Mouse (Mus musculus) C2C12 (cell line): ENCODE results near the gene Smad5. TPM values are rescaled to one million over a fixed set of nuclear protein-coding genes. Genes with fewer than 3 reads are reported as not detected.

Experiments
- H3K27me3 ChIP-seq: one replicate; pipeline ENCODE4 v1.6.1; 2011; ENCODE audit not compliant: control insufficient read depth, insufficient read depth, insufficient read length
- H3K36me3 ChIP-seq: one replicate; pipeline ENCODE4 v1.6.1; 2011; ENCODE audit not compliant: control insufficient read depth, insufficient read depth
- H3K4me3 ChIP-seq: one replicate; pipeline ENCODE4 v1.5.1; 2011; ENCODE audit warnings: mild to moderate bottlenecking, control low read depth; ENCODE audit not compliant: poor library complexity, insufficient read depth, severe bottlenecking
- H3K79me2 ChIP-seq: one replicate; pipeline ENCODE4 v1.6.1; 2011; ENCODE audit not compliant: control insufficient read depth, insufficient read depth
- H3K79me3 ChIP-seq: one replicate; pipeline ENCODE4 v1.6.1; 2011; ENCODE audit warnings: low read depth, control low read depth
- H3ac ChIP-seq: one replicate; pipeline ENCODE3; 2011; ENCODE audit warnings: low read depth; ENCODE audit not compliant: control insufficient read depth, insufficient read length
- CEBPB ChIP-seq: IDR thresholded peaks from one replicate; pipeline ENCODE4 v1.6.1; 2011; ENCODE audit warnings: low read depth, mild to moderate bottlenecking, control low read depth, moderate library complexity
- CTCF ChIP-seq: IDR thresholded peaks from one replicate; pipeline ENCODE4 v1.5.1; 2011; ENCODE audit not compliant: control insufficient read depth, insufficient read depth, insufficient read length
- FOSL1 ChIP-seq: IDR thresholded peaks from one replicate; pipeline ENCODE4 v1.8.0; 2011; ENCODE audit warnings: mild to moderate bottlenecking, low read length; ENCODE audit not compliant: poor library complexity, insufficient read depth, severe bottlenecking
- MAX ChIP-seq: IDR thresholded peaks from one replicate; pipeline ENCODE4 v1.6.1; 2011; ENCODE audit warnings: mild to moderate bottlenecking, control low read depth
- MYOD1 ChIP-seq: IDR thresholded peaks from one replicate; pipeline ENCODE4 v1.6.1; 2011; ENCODE audit warnings: low read depth; ENCODE audit not compliant: control insufficient read depth, insufficient read length
- MYOG ChIP-seq: IDR thresholded peaks from one replicate; pipeline ENCODE4 v1.6.1; 2011; ENCODE audit not compliant: control insufficient read depth, insufficient read length; ENCODE audit errors: extremely low read depth
- USF1 ChIP-seq: IDR thresholded peaks from one replicate; pipeline ENCODE4 v1.6.1; 2011; ENCODE audit warnings: low read depth, mild to moderate bottlenecking, control low read depth, moderate library complexity
- polyA plus RNA-seq: library from polyadenylated mRNA; unstranded; fragments of >200 nt; fragmentation: generic; extraction: Trizol; gene quantifications from one replicate; pipeline ENCODE4 v1.2.1, GENCODE M21; 2012; ENCODE audit warnings: missing spikeins

Smad5 gene
- polyA plus RNA-seq, 1 experiment, result 12.4 TPM

- H3K36me3 ChIP-seq, result no peaks in the 10 kb centered on the region
- H3K4me3 ChIP-seq, result no peak overlapping the region
- TF ChIP-seq CEBPB, result no peak
- no peak for TF ChIP-seq CTCF
- TF ChIP-seq MAX, result no peak
- no peak for TF ChIP-seq MYOG
- no peak for TF ChIP-seq USF1
- TF ChIP-seq FOSL1, result no peak
- no peak for TF ChIP-seq MYOD1
- H3K27me3 ChIP-seq, result no peaks in the 10 kb centered on the region
- H3K79me2 ChIP-seq, result no peaks in the 10 kb centered on the region
- no peak overlapping the region for H3ac ChIP-seq
- H3K79me3 ChIP-seq, result no peaks in the 10 kb centered on the region
Measured at GRCm38 (mm10) chr13:56765284-56766032, 62.6 kb downstream of the Smad5 start.

- H3K27me3 ChIP-seq, result no peaks in the 10 kb centered on the region
- no peak overlapping the region for H3K4me3 ChIP-seq
- no peaks in the 10 kb centered on the region for H3K79me2 ChIP-seq
- H3K36me3 ChIP-seq, result no peaks in the 10 kb centered on the region
- H3ac ChIP-seq, result no peak overlapping the region
- no peak for TF ChIP-seq MYOG
- TF ChIP-seq FOSL1, result no peak
- TF ChIP-seq MYOD1, result no peak
- TF ChIP-seq MAX, result no peak
- H3K79me3 ChIP-seq, result no peaks in the 10 kb centered on the region
Measured at GRCm38 (mm10) chr13:56766211-56766610, 63.4 kb downstream of the Smad5 start.

DNA sequence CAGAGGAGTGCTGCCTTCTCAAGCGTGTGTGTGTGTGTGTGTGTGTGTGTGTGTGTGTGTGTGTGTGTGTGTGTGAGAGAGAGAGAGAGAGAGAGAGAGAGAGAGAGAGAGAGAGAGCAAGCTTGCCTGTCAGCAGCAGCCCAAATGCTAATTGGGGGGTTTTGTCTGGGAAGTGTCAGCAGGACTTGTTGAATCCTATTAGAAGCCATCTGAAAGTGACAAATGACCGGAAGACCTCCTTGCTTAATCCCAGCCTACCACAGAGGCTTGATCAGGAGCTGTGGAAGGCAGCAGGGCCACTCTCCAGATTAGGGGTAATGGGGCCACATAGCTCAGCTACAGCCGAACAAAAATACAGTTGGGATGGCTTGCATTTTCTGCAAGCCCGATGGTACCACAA lies 66.6 kb downstream of the Smad5 start:
- H3K36me3 ChIP-seq, result no peaks in the 10 kb centered on the region
- H3K4me3 ChIP-seq, result no peak overlapping the region
- H3K79me2 ChIP-seq, result no peaks in the 10 kb centered on the region
- H3K79me3 ChIP-seq, result no peaks in the 10 kb centered on the region
- no peak overlapping the region for H3ac ChIP-seq
- no peaks in the 10 kb centered on the region for H3K27me3 ChIP-seq
- TF ChIP-seq USF1 (no peak), CTCF (no peak), MYOD1 (no peak), CEBPB (no peak), MYOG (no peak), MAX (no peak), FOSL1 (no peak)

GRCm38 (mm10) chr13:56770136-56770578 lies 67.3 kb downstream of the Smad5 start:
- H3K27me3 ChIP-seq, result no peaks in the 10 kb centered on the region

DNA sequence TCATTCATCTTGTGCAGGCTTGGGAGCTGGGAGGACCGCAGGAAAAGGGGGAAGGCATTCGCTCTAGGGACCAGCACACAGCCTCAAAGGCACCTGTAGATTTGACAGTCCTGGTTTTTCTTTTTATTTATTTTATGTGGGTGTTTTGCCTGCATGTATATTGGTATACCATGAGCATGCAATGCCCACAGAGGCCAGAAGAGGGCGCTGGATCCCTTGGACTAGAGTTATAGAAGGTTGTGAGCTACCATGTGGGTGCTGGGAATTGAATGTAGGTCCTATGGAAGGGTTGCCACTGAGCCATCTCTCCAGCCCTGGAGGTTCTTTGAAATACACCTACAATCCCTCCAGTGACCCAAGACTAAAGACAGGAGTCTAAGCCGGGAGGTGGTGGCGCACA lies 68.0 kb downstream of the Smad5 start:
- Histone ChIP-seq H3ac (no peak overlapping the region), H3K4me3 (no peak overlapping the region), H3K79me3 (no peaks in the 10 kb centered on the region), H3K79me2 (no peaks in the 10 kb centered on the region), H3K36me3 (no peaks in the 10 kb centered on the region), H3K27me3 (no peaks in the 10 kb centered on the region)
- TF ChIP-seq FOSL1, result no peak
- TF ChIP-seq CTCF, result no peak

More at GRCm38 (mm10) chr13:56770136-56770578, 67.3 kb downstream of the Smad5 start:
- Histone ChIP-seq H3K79me2 (no peaks in the 10 kb centered on the region), H3ac (no peak overlapping the region), H3K79me3 (no peaks in the 10 kb centered on the region), H3K36me3 (no peaks in the 10 kb centered on the region), H3K4me3 (no peak overlapping the region)
- TF ChIP-seq FOSL1 (no peak), MAX (no peak), MYOD1 (no peak), CTCF (no peak), USF1 (no peak), MYOG (no peak), CEBPB (no peak)

- Histone ChIP-seq H3K4me3 (no peak overlapping the region), H3ac (no peak overlapping the region), H3K79me3 (no peaks in the 10 kb centered on the region), H3K79me2 (no peaks in the 10 kb centered on the region), H3K36me3 (no peaks in the 10 kb centered on the region), H3K27me3 (no peaks in the 10 kb centered on the region)
- TF ChIP-seq USF1 (no peak), CTCF (peak; percentile 21), MAX (no peak)
Measured at GRCm38 (mm10) chr13:56772592-56772991, 69.8 kb downstream of the Smad5 start.
